Mouse (Mus musculus) heart, embryonic 10.5 days (tissue): ENCODE measurements at regions not wholly inside any gene's neighbourhood (a gene's known extent, or its start where the extent isn't known, plus 50 kb on each side); places are given as distances from the start of the nearest gene placed in this dataset.
"Not testable (repeated sequence)": the region's sequence is repeated elsewhere in the genome, so short reads cannot be mapped to it uniquely, and the experiment has no call there.

Experiments used
- DNase-seq: peaks from one replicate; pipeline ENCODE4 v3.0.0-alpha.2; 2017; ENCODE audit warnings: low spot score
- H3K27ac ChIP-seq: fragments of 300-500 bp; sonication (generic); 2 replicates; pipeline ENCODE4 v1.5.1; 2016; ENCODE audit warnings: mild to moderate bottlenecking
- H3K27me3 ChIP-seq: fragments of 300-500 bp; sonication (generic); 2 replicates; pipeline ENCODE4 v1.6.1; 2016; ENCODE audit warnings: mild to moderate bottlenecking; ENCODE audit not compliant: poor library complexity, insufficient read depth, severe bottlenecking
- H3K36me3 ChIP-seq: fragments of 300-500 bp; sonication (generic); 2 replicates; pipeline ENCODE4 v1.6.1; 2016; ENCODE audit warnings: mild to moderate bottlenecking, moderate library complexity
- H3K4me1 ChIP-seq: fragments of 300-500 bp; sonication (generic); 2 replicates; pipeline ENCODE4 v1.6.1; 2016; ENCODE audit warnings: mild to moderate bottlenecking
- H3K4me3 ChIP-seq: fragments of 300-500 bp; sonication (generic); 2 replicates; pipeline ENCODE4 v1.5.1; 2016; ENCODE audit warnings: mild to moderate bottlenecking, moderate library complexity
- H3K9me3 ChIP-seq: fragments of 300-500 bp; sonication (generic); 2 replicates; pipeline ENCODE4 v1.6.1; 2016; ENCODE audit warnings: mild to moderate bottlenecking, moderate library complexity
- WGBS: fragments of 180-500 bp; shearing (Covaris S2); methylation state at CpG from one replicate; pipeline ENCODE4 v1.1.7; 2016; 5-methylcytosine and 5-hydroxymethylcytosine counted together

DNA sequence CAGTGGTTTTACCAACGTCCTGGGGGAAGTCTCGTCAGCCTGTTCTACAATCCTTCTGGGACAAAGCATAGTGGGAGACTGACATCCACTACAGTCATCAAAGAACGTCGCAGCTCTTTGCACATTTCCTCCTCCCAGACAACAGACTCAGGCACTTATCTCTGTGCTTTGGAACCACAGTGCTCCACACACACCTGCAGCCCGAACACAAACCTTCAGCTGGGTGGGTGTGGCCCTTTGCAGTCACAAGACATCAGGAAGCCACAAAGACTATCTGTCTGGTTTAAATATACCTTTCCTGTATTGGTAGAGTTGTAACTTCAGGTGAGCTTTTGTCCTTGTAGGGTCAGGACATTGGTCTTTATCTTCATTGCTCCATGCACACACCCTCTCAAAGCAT, 708.6 kb downstream of the Dad1 start:
- no peaks in the 10 kb centered on the region for H3K9me3 ChIP-seq
- 59% methylated on average over 5 of the region's 5 CpGs for WGBS
- H3K4me1 ChIP-seq = no peaks in the 10 kb centered on the region
- H3K4me3 ChIP-seq = no peak overlapping the region
- no peaks in the 10 kb centered on the region for H3K36me3 ChIP-seq
- H3K27me3 ChIP-seq = no peaks in the 10 kb centered on the region
- DNase-seq = no peak
- H3K27ac ChIP-seq = no peak overlapping the region

- not testable (repeated sequence) for H3K27me3 ChIP-seq, H3K9me3 ChIP-seq, H3K4me3 ChIP-seq, DNase-seq, H3K27ac ChIP-seq, H3K4me1 ChIP-seq, H3K36me3 ChIP-seq
- 54% methylated on average over 2 of the region's 2 CpGs for WGBS
Measured at GRCm38 (mm10) chr14:53541640-53542039, 712.3 kb downstream of the Dad1 start.

DNA sequence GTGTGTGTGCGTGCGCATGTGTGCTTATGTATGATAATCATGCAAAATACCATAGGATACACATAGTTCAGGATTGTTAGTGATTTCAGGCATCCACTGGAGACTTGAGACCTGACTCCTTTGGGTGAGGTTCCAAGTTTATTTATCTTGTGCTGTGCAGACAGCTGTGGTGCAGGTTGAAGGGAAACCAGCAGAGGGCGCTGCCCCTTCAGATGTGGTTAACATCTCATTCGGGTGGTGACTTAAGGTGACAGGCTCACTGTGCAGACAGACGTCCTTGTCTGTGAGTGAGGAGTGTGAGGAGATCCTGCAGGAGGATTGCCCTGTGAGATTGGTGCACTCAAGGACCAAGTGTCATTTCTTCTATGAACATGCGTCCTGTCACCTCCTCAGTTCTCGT, 716.0 kb downstream of the Dad1 start:
- H3K9me3 ChIP-seq, H3K4me3 ChIP-seq, DNase-seq, H3K27me3 ChIP-seq, H3K27ac ChIP-seq, H3K36me3 ChIP-seq, H3K4me1 ChIP-seq: not testable (repeated sequence)
- WGBS = 53% methylated on average over 7 of the region's 7 CpGs

GRCm38 (mm10) chr14:53523430-53523829, 730.5 kb downstream of the Dad1 start:
- not testable (repeated sequence) for H3K27me3 ChIP-seq, H3K27ac ChIP-seq
- no CpG with 5 or more reads among the region's 3 CpGs for WGBS

DNA sequence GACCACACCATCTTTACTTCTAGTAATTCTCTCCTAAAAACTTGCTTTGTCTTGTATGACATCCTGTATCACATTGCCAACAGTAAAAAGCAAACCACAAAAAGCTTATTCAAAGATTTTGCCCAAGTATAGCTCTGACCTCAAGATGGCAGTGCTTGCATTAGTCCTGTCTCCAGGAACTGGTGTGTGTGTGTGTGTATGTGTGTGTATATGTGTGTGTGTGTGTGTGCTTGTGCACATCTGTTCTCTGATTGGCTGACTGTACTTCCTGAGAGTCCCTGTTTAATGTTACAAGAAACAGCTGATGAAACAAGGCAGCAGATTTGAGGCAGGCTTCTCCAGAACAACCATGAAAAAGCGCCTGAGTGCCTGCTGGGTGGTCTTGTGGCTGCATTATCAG, 735.0 kb downstream of the Dad1 start:
- not testable (repeated sequence) for H3K9me3 ChIP-seq, H3K36me3 ChIP-seq, DNase-seq, H3K4me1 ChIP-seq, H3K27me3 ChIP-seq, H3K4me3 ChIP-seq, H3K27ac ChIP-seq
- WGBS = no CpG with 5 or more reads among the region's 1 CpGs

More at GRCm38 (mm10) chr14:53523430-53523829, 730.5 kb downstream of the Dad1 start:
- DNase-seq, H3K36me3 ChIP-seq, H3K9me3 ChIP-seq, H3K4me3 ChIP-seq, H3K4me1 ChIP-seq: not testable (repeated sequence)

GRCm38 (mm10) chr14:53516623-53517238, 737.2 kb downstream of the Dad1 start:
- H3K27ac ChIP-seq, H3K27me3 ChIP-seq, H3K4me1 ChIP-seq, H3K36me3 ChIP-seq, DNase-seq, H3K4me3 ChIP-seq, H3K9me3 ChIP-seq: not testable (repeated sequence)
- WGBS = no CpG with 5 or more reads among the region's 10 CpGs

- WGBS = 57% methylated on average over 1 of the region's 2 CpGs
- H3K27ac ChIP-seq, H3K36me3 ChIP-seq, DNase-seq, H3K4me3 ChIP-seq, H3K27me3 ChIP-seq, H3K4me1 ChIP-seq, H3K9me3 ChIP-seq: not testable (repeated sequence)
Measured at GRCm38 (mm10) chr14:53505389-53505788, 748.5 kb downstream of the Dad1 start.

DNA sequence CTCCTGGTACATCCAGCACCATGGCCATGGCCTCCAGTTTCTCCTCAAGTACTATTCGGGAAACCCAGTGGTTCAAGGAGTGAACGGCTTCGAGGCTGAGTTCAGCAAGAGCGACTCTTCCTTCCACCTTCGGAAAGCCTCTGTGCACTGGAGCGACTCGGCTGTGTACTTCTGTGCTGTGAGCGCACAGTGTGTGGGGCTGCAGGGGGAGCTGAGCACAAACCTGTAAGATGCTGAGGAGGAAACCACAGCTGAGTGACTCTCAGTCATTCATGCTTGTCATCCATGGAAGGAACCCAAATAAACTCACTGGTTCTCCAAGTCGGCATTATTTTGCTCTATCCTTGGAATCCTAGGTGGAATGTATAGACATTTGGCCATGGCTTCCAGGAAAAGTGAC, 765.5 kb downstream of the Dad1 start:
- H3K9me3 ChIP-seq, H3K4me3 ChIP-seq, H3K4me1 ChIP-seq, DNase-seq, H3K36me3 ChIP-seq, H3K27ac ChIP-seq, H3K27me3 ChIP-seq: not testable (repeated sequence)
- WGBS = 89% methylated on average over 6 of the region's 9 CpGs

DNA sequence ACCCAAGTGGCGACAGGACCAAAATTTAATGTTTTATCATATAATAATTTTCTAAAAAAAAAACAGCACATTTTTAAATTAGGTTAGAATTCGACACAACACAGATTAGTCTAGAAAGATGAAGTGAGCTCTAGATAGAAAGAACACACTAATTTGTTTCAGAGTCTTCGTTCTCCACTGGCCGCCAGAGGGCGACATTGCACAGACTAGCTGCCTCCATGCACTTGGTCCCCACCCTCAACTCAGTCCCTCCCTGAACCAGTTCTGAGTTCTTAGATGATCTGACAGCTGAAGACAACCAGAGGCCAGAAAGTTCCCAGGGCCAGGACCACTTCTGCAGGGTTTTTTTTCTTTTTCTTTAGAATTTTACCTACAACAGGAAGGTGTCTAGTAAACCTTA, 766.3 kb downstream of the Dad1 start:
- H3K4me3 ChIP-seq, H3K27me3 ChIP-seq, H3K27ac ChIP-seq, H3K4me1 ChIP-seq, H3K36me3 ChIP-seq, DNase-seq, H3K9me3 ChIP-seq: not testable (repeated sequence)
- 23% methylated on average over 5 of the region's 5 CpGs for WGBS

DNA sequence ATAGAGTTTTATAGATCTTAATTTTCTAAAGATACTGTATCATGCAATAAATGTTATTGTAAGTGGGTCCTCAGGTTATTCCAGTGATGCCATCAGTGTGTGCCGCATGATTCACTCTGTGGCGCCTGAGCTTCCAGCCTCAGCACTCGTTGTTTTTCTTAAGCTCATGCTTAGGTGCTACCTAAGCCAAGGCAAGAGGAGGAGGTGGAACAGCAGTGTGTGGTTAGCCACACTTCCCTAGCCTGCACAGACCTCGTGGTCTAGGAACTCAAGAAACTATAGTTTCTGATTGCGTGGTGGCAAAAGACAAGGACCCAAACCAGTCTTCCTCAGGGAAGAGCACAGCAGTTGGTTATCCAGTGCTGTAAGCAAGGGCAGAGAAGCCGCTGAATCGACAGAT, 779.7 kb downstream of the Dad1 start:
- H3K36me3 ChIP-seq, H3K27me3 ChIP-seq, H3K4me3 ChIP-seq, H3K4me1 ChIP-seq, H3K9me3 ChIP-seq, DNase-seq, H3K27ac ChIP-seq: not testable (repeated sequence)
- WGBS = 83% methylated on average over 7 of the region's 7 CpGs

DNA sequence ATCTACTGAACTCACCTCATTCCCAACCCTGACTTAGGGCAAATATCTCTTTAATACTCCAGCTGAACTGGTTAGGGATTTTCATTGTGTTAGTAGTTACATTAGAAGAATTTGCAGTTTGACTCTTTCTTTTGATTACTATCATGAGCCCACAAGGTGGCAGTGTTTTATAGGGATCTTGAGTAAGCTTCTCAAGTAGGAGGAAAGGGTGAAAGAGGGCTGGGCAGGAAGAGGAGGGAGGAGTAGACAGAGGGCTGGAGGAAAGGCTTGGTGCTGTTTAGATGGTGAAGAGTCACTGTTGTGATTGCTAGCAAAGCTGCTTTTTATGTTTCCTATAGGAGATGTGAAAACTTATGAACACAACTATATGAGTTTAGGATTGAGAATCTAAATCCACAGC, 793.1 kb downstream of the Dad1 start:
- not testable (repeated sequence) for H3K9me3 ChIP-seq, H3K4me1 ChIP-seq, H3K27ac ChIP-seq, H3K4me3 ChIP-seq, H3K27me3 ChIP-seq, DNase-seq, H3K36me3 ChIP-seq

DNA sequence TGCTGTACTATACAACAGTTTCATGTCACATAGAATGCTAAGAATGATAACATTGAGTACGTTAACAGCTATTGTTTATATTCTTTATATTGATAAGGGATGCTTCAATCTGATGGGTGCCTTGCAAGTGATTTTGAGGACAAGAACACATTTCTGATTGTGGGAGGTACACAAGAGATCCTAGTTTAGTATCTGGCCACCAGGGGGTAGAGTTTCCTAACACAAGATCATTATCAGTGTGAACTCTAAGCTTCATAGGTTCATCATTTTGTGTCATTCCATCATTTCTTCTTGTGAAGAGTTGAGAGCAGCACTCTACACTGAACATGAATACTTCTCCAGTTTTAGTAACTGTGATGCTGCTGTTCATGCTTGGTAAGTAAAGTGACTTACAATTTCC, 799.9 kb downstream of the Dad1 start:
- 82% methylated on average over 1 of the region's 1 CpGs for WGBS
- Histone ChIP-seq H3K27me3 (no peaks in the 10 kb centered on the region), H3K9me3 (no peaks in the 10 kb centered on the region), H3K27ac (no peak overlapping the region), H3K4me1 (no peaks in the 10 kb centered on the region), H3K36me3 (no peaks in the 10 kb centered on the region), H3K4me3 (no peak overlapping the region)
- no peak for DNase-seq

DNA sequence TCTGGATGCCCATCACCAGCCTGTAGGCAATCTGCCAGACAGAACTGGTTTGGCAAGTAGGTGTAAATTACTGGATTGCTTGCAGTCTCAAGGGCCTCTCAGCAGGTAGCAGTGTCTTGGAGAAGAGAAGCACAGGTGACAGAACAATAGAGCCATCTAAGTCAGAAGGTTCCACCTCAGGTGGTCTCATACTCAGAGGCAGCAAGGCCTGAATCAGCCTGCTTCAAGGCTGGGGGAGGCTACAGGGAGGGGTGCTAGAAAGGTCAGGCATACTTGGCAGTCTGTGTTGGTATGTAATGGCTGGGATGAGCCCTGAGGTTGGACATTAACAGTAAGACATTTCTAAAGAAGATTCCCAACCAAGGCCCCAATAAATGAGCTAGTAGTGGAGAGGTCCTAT, 814.3 kb downstream of the Dad1 start:
- DNase-seq, H3K9me3 ChIP-seq, H3K27me3 ChIP-seq, H3K4me1 ChIP-seq, H3K27ac ChIP-seq, H3K4me3 ChIP-seq, H3K36me3 ChIP-seq: not testable (repeated sequence)

DNA sequence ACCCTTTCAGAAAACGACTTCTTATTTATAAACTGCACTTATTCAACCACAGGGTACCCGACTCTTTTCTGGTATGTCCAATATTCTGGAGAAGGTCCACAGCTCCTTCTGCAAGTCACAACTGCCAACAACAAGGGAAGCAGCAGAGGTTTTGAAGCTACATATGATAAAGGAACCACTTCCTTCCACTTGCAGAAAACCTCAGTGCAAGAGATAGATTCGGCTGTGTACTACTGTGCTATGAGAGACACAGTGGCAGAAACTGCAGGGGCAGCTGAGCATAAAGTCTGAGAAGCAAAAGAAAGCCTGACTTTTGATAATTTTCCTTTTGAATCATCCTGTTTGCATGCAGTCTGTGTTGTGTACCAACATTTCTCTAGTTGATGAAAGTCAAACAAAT, 823.8 kb downstream of the Dad1 start:
- H3K27me3 ChIP-seq, H3K4me3 ChIP-seq, H3K4me1 ChIP-seq, H3K27ac ChIP-seq, H3K36me3 ChIP-seq, DNase-seq, H3K9me3 ChIP-seq: not testable (repeated sequence)
- WGBS = 70% methylated on average over 3 of the region's 3 CpGs
